Mouse (Mus musculus) heart, embryonic 11.5 days (tissue): Measurements from ENCODE around the gene Spry1. TPM values are rescaled to one million over a fixed set of nuclear protein-coding genes. Genes with fewer than 3 reads are reported as not detected.

Experiments used
- ATAC-seq: fragments of 200-750 bp; cut with Nextera tagmentation; replicated peaks from 2 replicates; pipeline ENCODE4 v1.8.0; 2017; ENCODE audit warnings: moderate library complexity; ENCODE audit not compliant: insufficient number of reproducible peaks, low FRiP score, low TSS enrichment
- H3K27ac ChIP-seq: fragments of 300-500 bp; sonication (generic); 2 replicates; pipeline ENCODE4 v1.5.1; 2014; ENCODE audit warnings: mild to moderate bottlenecking, low read depth, low read length
- H3K27me3 ChIP-seq: fragments of 300-500 bp; sonication (generic); 2 replicates; pipeline ENCODE4 v1.6.1; 2014; ENCODE audit warnings: mild to moderate bottlenecking, low read length, mixed read lengths; ENCODE audit not compliant: control insufficient read depth, insufficient read depth
- H3K36me3 ChIP-seq: fragments of 300-500 bp; sonication (generic); 2 replicates; pipeline ENCODE4 v1.6.1; 2014; ENCODE audit warnings: mild to moderate bottlenecking, low read length, moderate library complexity, mixed read lengths; ENCODE audit not compliant: control insufficient read depth, insufficient read depth
- H3K4me1 ChIP-seq: fragments of 300-500 bp; sonication (generic); 2 replicates; pipeline ENCODE4 v1.6.1; 2014; ENCODE audit warnings: low read length; ENCODE audit not compliant: control insufficient read depth, insufficient read depth
- H3K4me2 ChIP-seq: fragments of 300-500 bp; sonication (generic); 2 replicates; pipeline ENCODE4 v1.6.1; 2014; ENCODE audit warnings: mild to moderate bottlenecking, moderate library complexity
- H3K4me3 ChIP-seq: fragments of 300-500 bp; sonication (generic); 2 replicates; pipeline ENCODE4 v1.5.1; 2014; ENCODE audit warnings: low read depth, low read length
- H3K9ac ChIP-seq: fragments of 300-500 bp; sonication (generic); 2 replicates; pipeline ENCODE4 v1.6.1; 2014; ENCODE audit warnings: mild to moderate bottlenecking, low read depth, low read length, moderate library complexity
- H3K9me3 ChIP-seq: fragments of 300-500 bp; sonication (generic); replicated peaks from 2 replicates; pipeline ENCODE4 v1.6.1; 2016; ENCODE audit warnings: low read length; ENCODE audit not compliant: control insufficient read depth
- WGBS: fragments of 180-500 bp; shearing (Covaris S2); extraction: QIAGEN DNeasy Blood & Tissue Kit; methylation state at CpG from one replicate; pipeline ENCODE4 v1.1.7; 2014; ENCODE audit not compliant: insufficient replicate concordance; 5-methylcytosine and 5-hydroxymethylcytosine counted together
- polyA plus RNA-seq: library from polyadenylated mRNA; unstranded; fragments of >200 nt; fragmentation: Nextera tagmentation; extraction: Ambion mirVana; gene quantifications from 2 replicates; pipeline ENCODE4 v1.2.1, GENCODE M21; 2014

Gene Spry1
- polyA plus RNA-seq, 1 experiment from 2014 or later: 6.3 TPM

DNA sequence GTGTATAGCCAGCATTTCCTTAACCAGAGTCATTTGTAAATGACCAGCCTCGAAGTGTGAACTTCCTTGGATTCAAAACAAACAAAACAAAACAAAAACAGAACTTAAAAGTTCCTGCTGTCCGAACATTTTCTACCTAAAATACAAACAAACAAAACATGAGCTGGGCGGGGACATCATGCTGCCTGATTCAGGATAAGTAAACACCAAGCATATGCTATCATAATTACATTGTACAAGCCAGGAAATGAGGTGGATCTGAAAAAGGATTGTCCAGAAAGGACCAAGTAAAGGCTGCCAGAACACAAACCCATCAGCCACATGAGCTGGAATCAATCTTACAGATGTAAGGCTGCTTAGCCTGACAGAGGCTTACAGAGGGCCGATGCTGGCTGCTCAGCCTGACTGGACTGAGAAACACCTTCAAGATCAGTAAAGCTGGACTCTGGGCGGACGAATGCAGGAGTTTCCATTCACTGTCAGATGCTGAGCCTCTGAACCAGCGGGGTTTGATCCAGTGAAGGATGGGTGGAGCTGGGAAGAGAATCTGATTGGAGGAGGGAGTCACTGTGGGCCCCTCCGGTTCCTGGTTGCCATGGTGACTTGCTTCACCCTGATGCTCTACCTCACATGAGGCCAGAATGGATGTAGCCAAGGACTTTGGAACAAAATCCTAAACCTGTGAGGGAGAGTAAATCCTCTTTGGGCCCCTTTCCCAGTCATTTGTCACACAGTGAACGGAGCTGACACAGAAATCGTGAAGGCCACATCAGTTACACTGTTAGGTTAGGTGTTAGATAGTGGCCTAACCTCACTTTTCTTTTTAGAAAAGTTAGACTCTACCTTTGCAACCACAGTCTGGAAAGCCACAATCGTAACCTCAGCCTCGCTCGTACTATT is 34.5 kb upstream of the Spry1 start:
- no peak for ATAC-seq
- Histone ChIP-seq H3K4me3 (no peak overlapping the region), H3K27me3 (no peaks in the 10 kb centered on the region), H3K36me3 (no peaks in the 10 kb centered on the region), H3K4me1 (no peaks in the 10 kb centered on the region), H3K27ac (no peak overlapping the region), H3K9ac (no peak overlapping the region), H3K9me3 (no peaks in the 10 kb centered on the region), H3K4me2 (no peak overlapping the region)
- WGBS: 64% methylated on average over 13 of the region's 13 CpGs

DNA sequence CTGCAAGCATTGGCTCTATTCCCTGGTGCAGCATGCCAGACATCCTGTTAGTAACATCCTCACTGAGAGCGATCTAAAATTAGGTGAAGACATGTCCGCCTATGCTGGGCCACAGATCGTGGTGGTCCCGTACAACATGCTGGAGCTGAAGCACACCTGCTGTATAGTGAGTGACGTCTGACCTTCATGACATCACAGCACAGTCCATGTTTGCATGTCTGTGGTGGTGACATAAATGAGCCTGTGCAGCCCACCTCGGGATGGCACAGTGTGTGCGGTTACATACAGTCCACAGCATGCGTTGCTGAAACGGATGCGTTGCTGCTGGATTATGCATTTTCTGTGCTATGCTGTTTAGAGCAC is 33.9 kb upstream of the Spry1 start:
- Histone ChIP-seq H3K4me3 (no peak overlapping the region), H3K4me1 (no peaks in the 10 kb centered on the region), H3K27ac (no peak overlapping the region), H3K36me3 (no peaks in the 10 kb centered on the region), H3K9ac (no peak overlapping the region), H3K27me3 (no peaks in the 10 kb centered on the region), H3K4me2 (no peak overlapping the region), H3K9me3 (no peaks in the 10 kb centered on the region)
- no peak for ATAC-seq
- 83% methylated on average over 10 of the region's 10 CpGs for WGBS

DNA sequence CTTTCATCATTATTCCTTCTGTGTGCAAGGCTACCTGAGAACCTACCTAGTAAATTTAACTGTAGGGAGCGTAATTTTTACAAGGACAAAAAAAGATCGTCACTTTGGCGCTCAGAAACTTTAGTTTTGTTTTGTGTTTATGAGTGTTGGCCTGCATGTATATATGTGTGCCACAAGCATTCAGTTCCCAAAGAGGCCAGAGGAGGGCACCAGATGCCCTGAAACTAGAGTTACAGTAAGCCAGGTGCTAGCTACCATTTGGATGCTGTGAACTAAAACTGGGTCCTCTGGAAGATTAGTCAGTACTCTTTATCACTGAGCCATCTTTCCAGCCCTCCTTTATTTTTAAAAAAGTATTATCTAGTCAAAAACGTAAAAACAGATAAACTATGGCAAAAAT is 30.8 kb upstream of the Spry1 start:
- H3K4me3 ChIP-seq: no peak overlapping the region
- no peak overlapping the region for H3K27ac ChIP-seq
- 0 out of 2 replicates have a peak, but pooled peaks cover 2% of the 10 kb centered on the region for H3K4me1 ChIP-seq
- WGBS: 78% methylated on average over 4 of the region's 4 CpGs
- no peaks in the 10 kb centered on the region for H3K36me3 ChIP-seq
- no peaks in the 10 kb centered on the region for H3K27me3 ChIP-seq
- no peak overlapping the region for H3K4me2 ChIP-seq
- H3K9me3 ChIP-seq: no peaks in the 10 kb centered on the region
- no peak for ATAC-seq
- H3K9ac ChIP-seq: no peak overlapping the region

DNA sequence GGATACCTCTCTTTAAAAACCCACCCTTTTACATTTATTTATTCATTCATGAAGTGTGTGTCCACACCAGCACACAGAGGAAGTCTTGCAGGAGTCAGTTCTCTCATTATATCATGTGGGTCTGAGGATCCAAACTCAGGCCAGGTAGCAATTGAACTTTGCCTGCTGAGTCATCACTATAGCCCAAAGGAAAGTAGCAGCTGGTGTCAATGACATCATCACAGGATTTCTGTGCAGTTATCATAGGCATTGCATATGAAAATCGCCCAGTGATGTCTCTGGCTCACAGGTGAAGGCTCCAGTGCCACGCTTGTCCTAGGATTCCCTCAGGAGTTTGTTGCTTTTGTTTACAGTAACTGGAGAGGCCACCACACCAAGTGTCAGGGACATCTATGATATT is 29.1 kb upstream of the Spry1 start:
- H3K9me3 ChIP-seq: no peaks in the 10 kb centered on the region
- H3K27ac ChIP-seq: no peak overlapping the region
- H3K9ac ChIP-seq: no peak overlapping the region
- no peaks in the 10 kb centered on the region for H3K36me3 ChIP-seq
- H3K4me2 ChIP-seq: no peak overlapping the region
- no peak for ATAC-seq
- H3K4me1 ChIP-seq: peaks cover 3% of the 10 kb centered on the region; the same call in 1 of the 2 replicates
- no peak overlapping the region for H3K4me3 ChIP-seq
- WGBS: 88% methylated on average over 2 of the region's 2 CpGs
- no peaks in the 10 kb centered on the region for H3K27me3 ChIP-seq

DNA sequence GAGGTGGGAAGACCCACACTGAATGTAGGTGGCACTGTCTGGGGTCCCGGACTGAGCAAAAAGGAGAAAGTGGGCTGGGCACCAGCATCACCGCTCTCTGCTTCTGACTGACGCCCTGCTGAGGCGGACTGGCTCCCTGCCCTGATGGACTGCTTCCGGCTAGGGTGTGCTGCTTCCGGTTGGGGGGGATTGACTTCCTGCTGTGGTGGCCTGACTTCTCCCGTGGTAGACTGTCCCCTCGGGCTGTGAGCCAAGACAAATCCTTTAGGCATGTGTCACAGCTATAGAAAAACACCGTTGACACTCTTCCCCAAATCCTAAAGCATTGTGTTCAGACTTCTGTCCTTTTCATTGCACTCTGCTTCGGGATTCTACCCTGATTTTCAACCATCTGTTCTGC is 26.0 kb upstream of the Spry1 start:
- Histone ChIP-seq H3K4me1 (peaks cover 3% of the 10 kb centered on the region; the same call in 1 of the 2 replicates), H3K36me3 (no peaks in the 10 kb centered on the region), H3K4me3 (no peak overlapping the region), H3K9ac (no peak overlapping the region), H3K4me2 (no peak overlapping the region), H3K9me3 (no peaks in the 10 kb centered on the region), H3K27ac (no peak overlapping the region), H3K27me3 (no peaks in the 10 kb centered on the region)
- WGBS: 57% methylated on average over 10 of the region's 10 CpGs
- ATAC-seq: no peak

DNA sequence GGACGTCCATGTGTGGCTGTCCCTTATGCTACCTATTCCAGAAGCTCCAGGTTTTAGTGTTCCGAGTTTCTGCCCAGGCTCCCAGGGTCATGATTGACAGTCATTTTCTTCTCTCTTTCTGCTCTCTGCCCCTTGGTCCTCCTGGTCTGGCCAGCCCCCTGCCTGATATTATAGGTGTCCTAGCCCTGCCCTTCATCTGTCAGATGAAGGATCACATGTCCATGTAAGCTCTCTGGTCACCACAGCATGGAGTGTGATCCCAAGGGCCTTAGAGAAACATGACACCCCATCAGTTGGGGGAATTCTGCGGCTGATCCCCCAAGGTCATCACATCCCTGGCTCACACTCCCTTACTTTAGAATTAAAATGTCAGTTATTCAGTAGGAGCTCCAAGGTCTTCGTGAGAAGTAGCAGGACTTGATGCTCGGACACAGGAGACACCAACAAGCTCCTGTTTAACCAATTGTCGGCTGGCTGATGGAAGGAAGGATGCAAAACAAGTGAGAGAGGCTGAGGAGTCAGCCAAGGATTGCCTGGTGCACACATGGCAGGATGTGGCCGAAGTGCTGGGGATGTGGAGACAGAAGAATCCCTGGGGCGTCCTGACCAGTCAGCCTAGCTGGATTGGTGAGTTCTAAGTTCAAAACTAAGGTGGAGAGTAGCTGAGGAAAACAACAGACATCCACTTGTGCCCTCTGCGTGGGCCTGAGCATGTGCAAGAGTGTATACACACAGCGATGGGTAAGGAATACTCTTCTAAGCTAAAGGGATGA is 24.7 kb upstream of the Spry1 start:
- no peaks in the 10 kb centered on the region for H3K9me3 ChIP-seq
- H3K27ac ChIP-seq: no peak overlapping the region
- no peaks in the 10 kb centered on the region for H3K36me3 ChIP-seq
- H3K4me2 ChIP-seq: no peak overlapping the region
- peaks cover 3% of the 10 kb centered on the region; the same call in 1 of the 2 replicates for H3K4me1 ChIP-seq
- 76% methylated on average over 10 of the region's 10 CpGs for WGBS
- no peak overlapping the region for H3K9ac ChIP-seq
- ATAC-seq: no peak
- no peaks in the 10 kb centered on the region for H3K27me3 ChIP-seq
- no peak overlapping the region for H3K4me3 ChIP-seq

DNA sequence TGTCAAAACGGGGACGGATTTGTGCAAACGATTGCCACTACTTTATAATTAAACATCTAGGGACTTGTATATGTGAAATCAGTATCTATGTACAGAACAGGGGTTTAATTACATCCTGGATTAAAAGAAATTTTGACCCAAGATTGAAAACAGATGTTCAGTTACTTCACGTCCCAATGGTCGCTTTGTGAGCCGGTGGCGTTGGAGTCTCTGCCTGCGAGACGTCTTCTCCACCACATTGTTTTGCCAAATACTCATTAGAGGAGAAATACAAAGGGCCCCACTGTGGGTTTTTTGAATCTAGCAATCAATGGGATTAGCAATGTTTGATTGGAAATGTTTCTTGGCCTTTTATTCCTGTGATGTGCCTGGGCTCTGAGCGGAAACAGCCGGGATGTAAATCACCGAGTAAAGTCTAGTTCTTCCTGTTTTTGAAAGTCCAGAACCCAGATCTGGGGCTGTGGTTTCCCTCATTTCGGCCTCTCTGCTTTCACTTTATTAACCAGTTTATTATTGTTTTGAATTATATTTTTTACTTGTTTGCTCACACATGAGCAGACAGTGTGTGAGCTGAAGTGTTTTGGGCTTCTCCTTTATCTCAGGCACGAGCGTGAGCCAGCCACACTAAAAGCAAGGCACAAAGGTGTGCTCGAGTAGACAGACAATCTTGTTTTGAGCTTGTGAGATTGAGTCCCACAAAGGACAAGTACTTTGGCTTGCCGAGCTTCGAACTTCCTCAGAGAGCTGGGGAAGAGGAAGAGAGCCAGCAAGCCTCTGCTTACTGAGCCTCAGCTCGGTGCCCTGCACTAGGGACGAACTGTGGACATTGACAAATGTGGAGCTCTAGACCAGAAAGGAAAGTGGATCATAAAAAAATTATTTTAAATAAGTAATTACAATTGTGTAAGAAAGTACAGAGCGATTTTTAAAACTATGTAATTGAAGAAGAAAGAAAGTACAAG is 22.9 kb upstream of the Spry1 start:
- Histone ChIP-seq H3K9ac (no peak overlapping the region), H3K27me3 (no peaks in the 10 kb centered on the region), H3K36me3 (no peaks in the 10 kb centered on the region), H3K9me3 (no peaks in the 10 kb centered on the region), H3K4me2 (no peak overlapping the region), H3K27ac (no peak overlapping the region), H3K4me3 (no peak overlapping the region), H3K4me1 (peaks cover 3% of the 10 kb centered on the region; the same call in 1 of the 2 replicates)
- ATAC-seq: no peak
- 78% methylated on average over 21 of the region's 21 CpGs for WGBS

DNA sequence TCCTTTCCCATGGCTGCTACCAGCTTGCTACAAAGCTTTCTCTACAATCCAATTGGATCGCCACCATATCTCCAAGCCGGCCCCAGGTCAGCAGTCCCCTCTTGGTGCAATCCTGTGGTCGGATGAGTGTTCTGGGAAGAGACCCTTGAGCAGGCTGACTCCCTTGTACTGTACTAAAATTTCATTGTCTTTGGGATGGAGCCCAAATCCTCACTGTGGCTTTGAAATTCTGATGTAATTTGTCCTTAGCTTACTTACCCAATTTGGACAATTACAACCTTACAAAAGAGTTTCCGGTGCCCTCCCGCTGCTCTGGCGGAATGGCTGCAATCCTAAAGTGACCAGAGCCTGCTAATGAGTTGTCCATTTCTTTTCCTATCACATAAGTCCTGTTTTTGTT is 7.5 kb upstream of the Spry1 start:
- no peak overlapping the region for H3K4me3 ChIP-seq
- no peak overlapping the region for H3K9ac ChIP-seq
- no peaks in the 10 kb centered on the region for H3K4me1 ChIP-seq
- no peak for ATAC-seq
- no peaks in the 10 kb centered on the region for H3K27me3 ChIP-seq
- H3K27ac ChIP-seq: no peak overlapping the region
- no peaks in the 10 kb centered on the region for H3K9me3 ChIP-seq
- no peaks in the 10 kb centered on the region for H3K36me3 ChIP-seq
- 80% methylated on average over 6 of the region's 6 CpGs for WGBS
- no peak overlapping the region for H3K4me2 ChIP-seq
